Mouse (Mus musculus) frontal cortex, adult (tissue): ENCODE measurements at regions not wholly inside any gene's neighbourhood (a gene's known extent, or its start where the extent isn't known, plus 50 kb on each side); places are given as distances from the start of the nearest gene placed in this dataset.

Experiments
- ATAC-seq: cut with Nextera tagmentation; 2 replicates; pipeline ENCODE4 v1.9.2; 2017; ENCODE audit warnings: mild to moderate bottlenecking, moderate library complexity, mixed read lengths; ENCODE audit not compliant: low TSS enrichment

DNA sequence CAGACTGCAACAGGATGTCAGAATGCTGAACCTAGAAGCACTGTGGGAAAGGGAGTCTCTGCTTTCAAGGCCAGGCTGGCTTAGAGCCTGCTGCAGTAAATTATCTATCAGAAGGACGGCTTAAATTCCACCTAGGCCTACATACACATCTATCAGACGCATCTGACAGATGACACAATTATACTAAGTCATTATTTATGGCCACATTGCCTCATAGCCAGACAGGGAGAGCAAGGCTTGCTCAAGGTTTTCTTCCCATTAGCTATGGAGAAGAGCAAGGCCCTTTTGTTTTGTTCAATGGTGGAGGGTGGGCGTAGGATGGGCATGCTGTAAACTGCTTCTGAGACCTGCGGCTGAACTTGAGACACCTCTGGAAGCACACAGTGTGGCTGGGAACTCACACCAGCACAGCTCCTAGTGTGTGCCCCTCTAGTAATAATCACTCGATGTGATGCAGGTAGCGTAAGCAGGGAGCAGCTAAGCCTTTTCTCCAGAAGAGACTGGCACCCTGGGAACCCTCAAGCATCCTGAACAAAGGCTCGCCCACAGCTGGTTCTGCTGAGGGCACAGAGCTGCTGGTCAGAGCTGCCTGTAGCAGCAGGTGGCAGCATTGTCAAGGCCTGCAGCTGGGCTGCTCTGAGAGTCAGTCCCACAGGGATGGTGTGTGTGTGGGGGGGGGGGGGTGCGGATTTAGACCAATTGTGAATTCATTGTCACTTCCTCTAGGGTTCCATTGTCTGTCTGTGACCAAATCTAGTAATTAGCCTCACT lies 406.8 kb upstream of the Adamts16 start:
- peak; percentile 52; the same call in 1 of the 2 replicates for ATAC-seq

DNA sequence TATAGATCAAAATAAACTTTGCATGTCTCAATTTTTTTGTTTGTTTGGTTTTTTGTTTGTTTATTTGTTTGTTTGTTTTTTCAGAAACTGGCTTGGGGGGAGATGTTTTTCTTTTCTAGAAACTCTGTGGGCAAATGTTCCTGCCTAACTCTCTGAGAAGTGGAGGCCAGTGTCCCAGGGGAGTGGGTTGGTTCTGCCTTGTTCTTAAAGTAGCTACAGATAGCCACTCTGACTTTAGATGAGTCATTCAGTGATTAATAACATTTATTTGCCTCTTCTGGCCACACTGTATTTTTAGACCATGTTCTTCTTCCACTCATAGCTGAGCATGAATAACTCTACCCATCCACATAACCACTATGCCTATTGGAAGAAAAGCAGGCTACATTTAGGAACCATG lies 405.6 kb upstream of the Adamts16 start:
- no peak for ATAC-seq

DNA sequence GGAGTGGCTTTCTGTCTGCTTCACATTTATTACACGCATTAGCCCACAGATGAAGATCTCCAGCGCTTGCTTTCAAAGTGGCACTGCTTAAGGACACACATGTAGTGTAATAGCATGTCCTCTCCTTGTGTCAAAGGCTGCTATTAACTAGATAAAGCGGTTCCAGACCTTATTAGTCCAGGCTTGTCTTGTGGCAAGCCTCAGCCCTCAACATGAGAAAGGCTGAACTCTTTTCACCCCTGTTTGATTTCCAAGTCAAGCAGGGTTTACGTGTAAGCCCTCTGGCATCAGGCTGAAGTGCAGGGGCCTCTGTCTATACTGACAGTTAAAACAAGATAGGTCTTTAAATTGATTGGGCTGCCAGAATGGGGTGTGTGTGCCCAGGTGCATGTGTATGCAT lies 403.7 kb upstream of the Adamts16 start:
- no peak for ATAC-seq

DNA sequence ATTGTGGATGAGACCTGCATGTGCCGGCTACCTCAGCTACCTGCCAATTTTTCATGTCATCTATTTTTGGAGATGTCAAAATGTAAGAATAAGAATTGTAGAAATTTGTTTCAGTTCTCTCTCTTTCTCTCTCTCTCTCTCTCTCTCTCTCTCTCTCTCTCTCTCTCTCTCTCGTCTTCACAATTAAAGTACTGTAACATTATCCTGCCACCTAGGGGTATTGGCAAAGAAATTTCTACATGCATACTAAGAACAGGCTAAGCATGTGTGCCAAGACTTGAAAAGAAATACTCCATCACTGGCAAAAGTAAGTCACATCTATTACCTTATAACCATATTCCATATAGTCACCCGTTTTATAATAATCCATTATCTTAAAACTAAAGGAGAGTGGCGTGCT lies 398.2 kb upstream of the Adamts16 start:
- ATAC-seq: no peak

DNA sequence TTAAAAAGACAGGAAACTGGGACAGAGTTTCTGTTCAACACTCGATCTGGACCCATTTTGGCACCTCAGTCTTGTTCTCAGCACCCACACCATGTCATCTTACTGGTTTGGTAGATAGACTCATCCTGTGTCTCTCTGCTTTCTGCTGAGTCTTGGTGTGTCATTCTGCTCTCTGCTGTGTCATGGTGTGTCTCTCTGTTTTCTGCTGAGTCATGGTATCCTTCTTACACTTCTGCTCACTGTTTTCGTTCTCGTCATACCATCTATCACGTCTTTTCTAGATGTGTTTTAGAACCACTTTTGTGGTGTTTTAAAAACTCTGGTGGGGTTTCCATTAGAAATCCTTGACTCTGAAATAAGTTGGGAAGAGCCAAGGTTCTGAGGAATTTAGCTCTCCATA lies 393.7 kb upstream of the Adamts16 start:
- no peak for ATAC-seq

DNA sequence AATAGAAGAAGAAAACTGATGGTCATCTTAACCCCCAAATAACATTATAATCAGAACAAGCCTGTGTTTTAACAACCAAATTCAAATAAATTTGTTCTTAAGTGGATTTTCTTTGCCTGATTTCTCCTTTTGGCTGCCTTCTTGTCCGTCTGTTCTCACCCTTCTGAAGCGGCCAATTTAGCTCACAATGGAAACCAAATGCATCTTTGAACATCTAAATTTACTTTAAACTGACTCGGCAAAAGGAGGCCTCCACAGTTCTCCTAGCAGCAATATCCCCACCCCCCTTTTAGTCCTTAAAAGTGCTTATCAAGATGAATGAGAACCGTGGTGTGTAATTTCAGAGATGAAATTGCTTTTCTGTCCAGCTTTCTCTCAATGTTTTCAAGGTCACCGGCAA lies 389.6 kb upstream of the Adamts16 start:
- peak; percentile 92 for ATAC-seq

DNA sequence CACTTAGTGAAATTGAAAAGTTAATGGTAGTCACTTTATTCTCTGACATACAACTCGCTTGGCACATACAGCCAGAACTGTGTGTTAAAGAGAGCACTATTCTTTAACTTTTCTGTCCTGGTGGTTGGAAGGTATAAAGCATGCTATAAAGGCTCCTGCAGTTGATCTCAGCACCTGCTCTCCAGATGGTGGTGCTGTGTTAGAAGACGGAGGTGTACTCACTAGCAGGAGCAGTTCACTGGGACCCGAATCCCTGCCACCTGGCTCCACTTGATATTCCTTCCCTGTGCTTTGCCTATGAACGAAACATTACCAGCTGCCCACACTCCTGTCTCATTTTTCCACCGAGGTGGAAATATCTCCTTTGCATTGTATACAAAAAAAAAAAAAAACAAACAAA lies 373.2 kb upstream of the Adamts16 start:
- ATAC-seq: peak; percentile 59

DNA sequence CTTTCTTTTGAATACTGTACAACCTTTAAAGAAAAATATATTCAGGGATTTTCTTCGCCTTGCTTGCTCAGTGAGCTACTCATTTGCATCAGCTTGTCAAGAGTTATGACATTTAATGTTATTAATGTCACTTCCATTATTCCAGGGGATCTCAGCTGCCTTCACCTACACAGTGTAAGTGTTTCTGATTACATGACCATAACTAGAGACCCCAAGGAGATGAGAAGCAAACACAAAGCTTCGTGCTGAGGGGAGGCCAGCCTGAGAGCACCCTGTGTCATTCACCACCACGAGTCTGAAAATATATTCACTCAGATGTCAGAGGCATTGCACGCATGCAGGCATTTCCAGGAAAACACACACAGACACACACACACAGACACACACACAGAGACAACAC lies 369.8 kb upstream of the Adamts16 start:
- ATAC-seq: no peak

DNA sequence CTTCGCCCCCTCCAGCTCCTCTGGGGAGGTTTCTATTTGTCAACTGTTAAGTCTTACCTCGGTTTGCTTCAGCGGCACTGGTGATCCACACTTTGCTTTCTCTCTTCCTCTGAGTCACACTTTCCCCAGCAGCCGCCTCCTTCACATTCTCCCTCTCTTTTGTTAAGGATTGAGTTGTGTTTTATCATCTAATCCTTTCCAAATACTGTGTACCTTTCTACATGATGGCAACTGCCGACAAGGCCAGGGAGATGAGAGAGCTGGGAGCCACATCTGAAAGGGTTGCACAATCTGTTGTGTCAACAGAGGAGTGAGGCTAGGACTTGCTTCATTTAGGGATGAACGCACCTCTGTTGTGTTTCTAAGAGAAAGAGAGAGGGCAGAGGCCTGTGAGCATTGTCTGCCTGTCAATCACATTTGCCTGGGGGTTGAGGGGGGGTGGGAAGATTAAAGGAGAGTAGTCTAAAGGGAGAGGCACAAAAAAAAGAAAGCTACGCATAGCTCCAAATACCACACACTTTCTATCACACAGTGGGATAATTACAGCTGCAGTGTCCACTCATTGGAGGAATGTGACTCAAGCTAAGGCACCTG lies 369.1 kb upstream of the Adamts16 start:
- ATAC-seq: peak; percentile 57

DNA sequence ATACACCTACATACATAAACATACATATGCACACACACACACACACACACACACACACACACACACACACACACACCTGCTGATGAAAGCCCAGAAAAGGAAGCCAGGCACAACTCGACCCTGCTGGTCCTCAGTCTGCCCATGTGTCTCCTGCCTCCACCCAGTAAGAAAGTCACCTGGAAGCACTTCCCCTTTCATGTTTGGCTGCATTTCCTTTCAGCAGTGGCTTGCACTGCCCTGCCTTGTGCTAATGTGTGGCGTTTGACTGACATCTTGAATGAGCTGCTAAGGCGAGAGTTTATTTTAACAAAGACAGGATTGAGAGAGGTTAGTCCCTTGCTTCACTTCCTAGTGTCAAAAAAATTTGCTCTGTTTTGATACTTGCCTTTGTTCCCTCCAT lies 364.1 kb upstream of the Adamts16 start:
- no peak for ATAC-seq

DNA sequence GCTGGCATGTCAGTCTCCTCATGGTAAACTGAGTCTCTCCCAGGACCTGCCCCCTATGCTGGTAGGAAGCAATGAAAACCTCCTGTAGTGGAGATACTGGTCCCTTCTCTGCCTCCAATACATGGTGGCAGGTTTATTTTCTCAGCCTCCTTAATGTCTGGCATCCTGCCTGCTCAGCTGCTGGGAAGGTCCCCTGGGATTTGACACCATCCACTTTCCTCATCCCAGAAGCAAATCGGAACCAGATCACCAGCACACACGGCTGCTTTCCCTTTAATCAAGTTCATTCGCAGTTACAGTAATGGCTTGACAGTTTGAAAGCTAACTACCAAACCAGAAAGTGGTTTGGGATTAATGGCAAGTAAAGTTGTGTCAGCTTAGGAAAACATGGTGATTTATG lies 359.0 kb upstream of the Adamts16 start:
- no peak for ATAC-seq

DNA sequence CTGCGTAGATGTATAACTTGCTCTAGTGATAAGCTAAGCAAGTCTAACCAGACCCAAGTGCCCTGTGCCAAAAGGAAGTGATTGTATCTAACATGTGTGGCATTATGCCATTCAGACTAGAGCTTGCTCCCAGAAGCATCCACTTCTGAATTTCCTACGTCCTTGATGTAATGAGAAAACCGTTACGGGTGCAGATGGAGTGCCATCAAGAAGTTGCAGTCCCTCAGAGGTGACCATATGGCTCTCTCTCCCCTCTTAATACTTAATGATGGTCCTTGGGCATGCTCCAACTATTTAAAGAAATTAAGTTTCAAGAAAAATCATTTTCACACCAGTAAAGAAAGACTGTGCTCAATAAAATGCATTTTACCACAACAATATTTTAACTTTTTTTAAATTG lies 354.1 kb upstream of the Adamts16 start:
- ATAC-seq: no peak

DNA sequence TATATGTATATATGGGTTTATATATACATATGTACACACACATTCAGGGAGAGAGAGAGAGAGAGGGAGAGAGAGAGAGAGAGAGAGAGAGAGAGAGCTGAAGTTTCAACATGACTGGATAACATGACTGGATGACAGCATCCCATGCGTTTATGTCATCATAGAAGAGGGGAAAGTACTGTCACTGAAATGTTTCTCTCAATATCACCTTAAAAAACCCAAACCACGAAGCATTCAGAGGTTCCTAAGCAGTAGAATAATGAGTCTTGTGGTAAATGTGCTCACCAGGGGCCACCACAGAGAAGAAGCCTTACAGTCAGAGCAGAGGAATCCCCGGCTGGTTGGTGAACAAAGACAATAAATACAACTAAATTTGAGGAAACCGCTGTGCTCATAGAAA lies 342.9 kb upstream of the Adamts16 start:
- no peak for ATAC-seq

DNA sequence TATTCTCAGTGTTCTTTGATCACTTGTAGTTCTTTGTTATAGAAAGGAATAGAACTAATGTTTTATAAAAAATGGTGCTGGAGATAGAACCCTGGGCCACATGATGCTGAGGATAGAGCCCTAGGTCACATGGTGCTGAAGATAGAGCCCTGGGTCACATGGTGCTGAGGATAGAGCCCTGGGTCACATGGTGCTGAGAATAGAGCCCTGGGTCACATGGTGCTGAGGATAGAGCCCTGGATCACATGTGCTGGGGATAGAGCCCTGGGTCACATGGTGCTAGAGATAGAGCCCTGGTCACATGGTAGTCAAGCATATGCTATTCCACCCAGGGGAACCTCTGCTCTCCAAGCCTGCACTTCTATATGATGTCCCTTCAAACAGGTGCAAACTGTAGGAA lies 337.5 kb upstream of the Adamts16 start:
- no peak for ATAC-seq

DNA sequence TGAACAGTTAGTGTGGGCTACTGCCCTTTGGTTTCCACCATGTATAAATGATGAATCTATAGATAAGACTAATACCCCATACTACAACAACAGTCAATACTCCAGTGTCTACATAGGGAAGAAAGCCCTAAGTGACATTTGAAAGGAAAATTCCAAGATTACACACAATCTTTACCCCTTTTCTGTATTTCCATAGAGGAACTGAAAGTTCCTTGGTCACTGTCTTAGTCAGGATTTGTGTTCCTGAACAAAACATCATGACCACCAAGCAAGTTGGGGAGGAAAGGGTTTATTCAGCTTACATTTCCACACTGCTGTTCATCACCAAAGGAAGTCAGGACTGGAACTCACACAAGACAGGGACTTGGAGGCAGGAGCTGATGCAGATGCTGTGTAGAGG lies 332.7 kb upstream of the Adamts16 start:
- ATAC-seq: no peak

DNA sequence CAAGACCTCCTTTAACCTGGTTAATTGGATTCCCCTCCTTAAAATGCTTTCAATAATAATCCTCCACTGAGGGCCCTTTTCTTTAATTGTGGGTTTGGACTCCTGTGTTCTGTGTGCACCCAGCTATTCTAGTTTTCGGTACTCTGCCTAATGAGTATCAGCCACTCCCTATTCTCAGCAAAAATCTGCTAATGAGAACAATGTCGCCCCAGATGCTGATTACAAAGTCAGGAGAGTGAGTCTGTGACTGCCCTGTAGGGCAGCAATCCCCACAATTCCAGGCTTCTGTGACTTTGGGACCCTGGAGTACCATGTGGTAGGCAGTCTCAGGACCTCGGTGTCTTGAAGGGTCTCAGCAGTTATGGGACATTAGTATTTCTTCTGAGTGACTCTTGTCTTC lies 324.6 kb upstream of the Adamts16 start:
- no peak for ATAC-seq

DNA sequence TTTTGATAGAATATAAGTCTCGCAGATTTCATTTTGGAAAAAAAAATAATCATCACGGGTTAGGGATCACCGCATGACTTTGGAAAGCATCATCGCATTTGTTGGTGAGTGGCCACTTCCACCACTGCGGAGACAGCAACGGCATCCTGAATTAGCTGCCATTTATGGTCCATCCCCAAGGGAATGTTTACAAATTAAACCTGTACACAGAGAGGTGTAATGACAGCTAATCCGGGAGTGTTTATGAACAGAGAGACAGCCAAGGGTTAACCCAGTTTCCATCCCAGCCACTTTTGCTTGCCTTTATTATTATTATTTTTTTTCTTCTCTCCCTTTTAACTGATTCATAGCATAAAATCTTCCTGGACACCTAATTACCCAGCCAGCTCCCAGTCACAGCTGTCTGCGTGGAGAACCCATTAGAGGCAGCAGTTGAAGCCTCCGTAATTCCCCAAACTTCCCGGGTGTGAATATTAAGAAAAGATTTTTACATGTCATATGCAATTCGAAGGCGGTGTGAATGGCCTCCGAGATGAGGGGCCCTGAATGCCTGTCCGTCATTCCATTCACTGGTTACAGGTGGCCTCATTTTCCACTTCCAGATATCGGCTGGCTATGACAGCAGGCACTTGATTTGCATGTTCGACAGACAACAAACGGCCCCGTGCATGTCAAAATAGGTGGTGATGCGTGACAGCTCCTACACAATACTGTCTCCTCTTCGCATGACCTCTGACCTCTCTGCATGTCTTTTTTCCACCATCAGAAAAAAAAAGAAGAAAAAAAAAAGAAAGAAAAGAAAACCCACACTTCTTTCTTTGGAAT lies 323.7 kb upstream of the Adamts16 start:
- ATAC-seq: no peak

DNA sequence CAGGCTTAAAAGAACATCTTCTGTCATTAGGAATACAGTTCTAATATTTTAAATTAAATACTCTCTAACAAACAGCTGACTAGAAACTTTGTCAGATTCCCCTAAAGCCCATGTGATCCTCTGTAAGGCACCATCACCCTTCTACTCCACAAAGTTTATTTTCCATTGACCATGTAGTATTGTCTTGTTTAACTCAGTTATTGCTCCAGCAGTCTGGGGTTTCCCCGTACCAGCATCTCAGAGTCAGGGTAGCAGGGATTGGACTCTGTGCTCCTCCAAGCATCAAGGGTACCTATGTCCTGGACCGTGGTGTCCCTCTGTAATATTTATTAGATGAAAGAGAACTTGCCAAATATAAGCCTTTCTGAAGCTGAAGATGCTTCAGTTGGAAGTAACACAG lies 322.4 kb upstream of the Adamts16 start:
- ATAC-seq: no peak

DNA sequence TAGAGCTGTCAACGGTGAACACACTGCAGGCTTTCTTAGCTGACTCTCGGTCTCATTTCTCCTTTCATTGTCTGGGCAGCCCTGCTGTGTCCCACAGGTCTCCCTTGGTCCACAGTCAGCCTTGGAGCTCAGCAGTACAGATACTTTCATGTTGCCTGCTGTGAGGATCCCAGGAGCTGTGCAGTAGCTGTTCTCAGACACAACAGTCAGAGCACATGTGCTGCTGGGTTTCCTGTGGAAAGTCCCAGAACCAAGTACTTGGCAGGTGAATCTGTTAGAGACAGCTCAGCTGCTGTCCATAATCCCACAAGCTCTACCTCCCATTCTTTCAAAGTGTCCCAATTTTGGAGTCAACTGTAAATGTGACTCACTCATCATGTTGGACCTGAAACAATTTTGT lies 321.3 kb upstream of the Adamts16 start:
- ATAC-seq: no peak

DNA sequence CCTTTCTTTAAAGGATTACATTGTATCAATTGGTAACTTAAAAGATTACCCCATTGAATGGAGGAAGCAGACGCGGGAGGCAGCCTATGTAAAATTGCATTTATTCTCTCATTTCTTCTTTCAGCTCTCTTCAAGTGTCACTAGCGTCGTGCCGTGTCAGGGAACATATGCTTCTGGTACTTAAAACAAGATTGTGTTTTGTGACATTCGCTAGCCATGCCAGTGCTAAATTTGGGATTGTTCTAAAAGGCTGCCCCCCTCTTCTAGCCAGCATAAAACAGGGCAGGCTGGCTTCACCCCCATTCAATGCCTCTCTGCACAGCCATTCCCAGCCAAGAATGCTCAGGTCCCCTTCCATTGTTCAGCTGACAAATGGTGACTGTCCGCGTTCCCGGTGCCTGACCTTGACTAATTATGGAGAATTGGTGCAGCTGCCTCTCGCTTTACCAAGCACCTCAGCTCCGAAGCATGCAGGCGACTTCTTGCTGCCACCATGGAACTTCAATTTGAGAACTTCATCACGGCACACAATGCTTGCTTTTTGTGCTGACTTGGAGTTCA lies 316.8 kb upstream of the Adamts16 start:
- ATAC-seq: no peak; the same call in 1 of the 2 replicates

DNA sequence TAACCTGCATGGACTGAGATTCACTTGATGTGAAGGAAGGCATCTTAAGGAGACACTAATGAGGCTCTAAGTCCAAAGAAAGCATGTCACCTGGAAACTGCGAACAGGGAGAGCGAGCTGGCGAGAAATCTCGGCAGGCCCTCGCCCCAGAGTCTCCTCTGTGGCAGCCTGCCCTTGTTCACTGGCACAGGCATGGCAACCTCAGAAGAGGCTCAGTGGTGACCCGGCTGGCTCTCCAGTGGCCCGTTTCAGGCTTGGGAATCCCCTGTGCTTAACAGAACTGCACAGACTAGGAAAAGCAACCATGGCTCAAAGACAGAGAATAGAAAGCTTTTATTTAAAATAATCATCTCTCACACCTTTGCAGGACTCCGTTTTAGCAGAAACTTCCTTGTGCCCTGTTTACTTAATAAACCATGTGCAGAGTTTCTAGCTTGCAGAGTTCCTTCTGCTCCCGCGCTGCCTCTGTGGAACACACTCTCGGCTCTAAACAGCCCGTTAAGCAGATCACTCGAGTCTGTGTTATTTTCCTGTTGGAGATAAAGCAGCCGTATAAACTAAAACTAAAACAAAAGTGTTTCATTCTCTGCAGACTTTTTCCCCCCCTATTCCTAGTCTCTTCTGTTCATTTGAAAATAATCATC lies 316.2 kb upstream of the Adamts16 start:
- ATAC-seq: peak; percentile 83

DNA sequence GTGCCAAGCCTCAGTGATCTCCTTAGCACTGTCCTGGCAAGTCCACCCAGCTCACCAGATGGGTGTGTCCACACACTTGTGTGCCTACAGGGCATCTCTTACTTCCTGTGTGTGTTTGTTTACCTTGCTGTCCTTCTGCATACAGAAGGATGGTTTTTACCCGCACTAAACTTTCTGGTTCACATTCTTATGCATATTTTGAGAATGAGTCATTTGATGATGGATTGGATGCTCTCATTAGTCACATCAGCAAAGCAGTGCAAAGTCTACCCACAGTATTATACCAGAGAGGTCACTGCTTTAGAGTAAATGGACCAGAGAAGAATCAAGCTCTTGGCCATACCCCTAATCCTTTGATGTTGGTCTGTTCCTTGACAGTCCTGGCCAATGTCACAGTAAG lies 308.5 kb upstream of the Adamts16 start:
- ATAC-seq: no peak
